Comparison of ENCODE assay signal across 17 mouse cellular contexts in genomic region chr6:39978942-39979341, GRCm38 (mm10).
DNase-seq lines count a peak whose midpoint lies in the region; TF ChIP-seq lines count a peak whose summit lies in the region.
"Had no signal": no experiment of that assay in that cellular context is flagged by ENCODE, and none has a peak within 500 bp of the region (broad histone marks: within the 10 kb centered on the region; RNA-seq: fewer than 3 reads in every experiment).

No protein-coding gene starts in this region.

- DNase-seq in cerebellum, adult 9-11 months, result peak; percentile 39
- no peak for DNase-seq in cerebellum, postnatal 4 days (ENCODE audit: low spot score in 2 of 2)
- peak; percentile 18 to 34 for DNase-seq in left cerebral cortex, adult 8-10 months (ENCODE audit: low spot score in 2 of 2)
- DNase-seq in left cerebral cortex, adult 2 months (ENCODE audit: extremely low spot score in 1 of 2, low spot score in 2 of 2), result no peak
- DNase-seq in cerebellum, postnatal 10 days, result peak; percentile 26 to 30
- peak; percentile 17 to 40 for DNase-seq in layer of hippocampus, postnatal 14 days (ENCODE audit: low spot score in 2 of 2)
- no peak for DNase-seq in liver
- DNase-seq in kidney, postnatal 14 days, result no peak
- DNase-seq: adrenal gland, adult 8-10 months; gastrocnemius, postnatal 25 days; heart, postnatal 10 days; lung, adult 18-20 months; thymus, postnatal 36 days had no signal

- intact Hi-C loops in left cerebral cortex, adult 2 months (cut with DNase I), result no loop called here

- no peak overlapping the region for H3K27ac ChIP-seq in left cerebral cortex, adult 2 months
- H3K27ac ChIP-seq: embryonic facial prominence, embryonic 10.5 days; heart, embryonic 10.5 days; hindbrain, embryonic 13.5 days; limb, embryonic 15.5 days had no signal

- no peak overlapping the region for H3K4me3 ChIP-seq in left cerebral cortex, adult 2 months
- H3K4me3 ChIP-seq: embryonic facial prominence, embryonic 10.5 days; heart, embryonic 10.5 days; hindbrain, embryonic 13.5 days; limb, embryonic 15.5 days had no signal

- TF ChIP-seq CTCF in left cerebral cortex, adult 2 months (IDR thresholded peaks at IDR 0.05), result no peak

Comparison
In these comparisons a context has a peak if more than half of its experiments do, and no peak if none do; other contexts are left out.
1. DNase-seq: peak in cerebellum, adult 9-11 months (single experiment), left cerebral cortex, adult 8-10 months (2 of 2), cerebellum, postnatal 10 days (2 of 2) and layer of hippocampus, postnatal 14 days (2 of 2); none in cerebellum, postnatal 4 days (0 of 2), left cerebral cortex, adult 2 months (0 of 2), liver (single experiment) and kidney, postnatal 14 days (single experiment).